Mouse (Mus musculus): ENCODE measurements around the gene Agtpbp1.

GRCm38 (mm10) chr13:59505867-59506266 is 79.2 kb downstream of the Agtpbp1 start:
- TF ChIP-seq ZC3H11A (IDR thresholded peaks at IDR 0.05; ENCODE audit: low read depth, low read length) (no peak), USF1 (IDR thresholded peaks at IDR 0.05; ENCODE audit: low read depth, low read length) (no peak), MXI1 (IDR thresholded peaks at IDR 0.05; ENCODE audit: low read depth, low read length) (no peak), KAT2A (conservative IDR thresholded peaks at IDR 0.05; ENCODE audit: low read depth, low read length) (no peak)
